Mouse (Mus musculus): ENCODE measurements around the gene Med15. TPM values are rescaled to one million over a fixed set of nuclear protein-coding genes. Genes with fewer than 3 reads are reported as not detected.

Med15 gene
- polyA plus RNA-seq (2014; fragmentation: Illumina TruSeq; extraction: RNeasy Lipid Tissue Mini Kit (QIAGEN cat#74804); ENCODE audit: low read depth, low replicate concordance), result 26.7 TPM

GRCm38 (mm10) chr16:17732841-17733340 lies at the start of gene Med15:
Med15 (minus strand) TSS chr16:17732891.

GRCm38 (mm10) chr16:17759344-17759773 lies 26.7 kb upstream of the Med15 start, which contains the start of gene Klhl22:
Klhl22 (plus strand) TSS chr16:17759618.

GRCm38 (mm10) chr16:17646310-17647114 lies 86.2 kb downstream of the Med15 start, which contains the start of gene Ccdc74a:
Ccdc74a (plus strand) TSS chr16:17646470.

GRCm38 (mm10) chr16:17619198-17620105 lies 113.2 kb downstream of the Med15 start, which contains the start of gene Smpd4:
Smpd4 (plus strand) TSS chr16:17619354.

Other genes with a start within 250 kb of the Med15 start
- gene Aifm3, start 243.3 kb downstream of the Med15 start, polyA plus RNA-seq (2014; fragmentation: Illumina TruSeq; extraction: RNeasy Lipid Tissue Mini Kit (QIAGEN cat#74804); ENCODE audit: low read depth, low replicate concordance), result not detected
- 38.3 TPM for gene Lztr1, start 224.2 kb downstream of the Med15 start, polyA plus RNA-seq (2014; fragmentation: Illumina TruSeq; extraction: RNeasy Lipid Tissue Mini Kit (QIAGEN cat#74804); ENCODE audit: low read depth, low replicate concordance)
- gene Thap7, start 201.8 kb downstream of the Med15 start, polyA plus RNA-seq (2014; fragmentation: Illumina TruSeq; extraction: RNeasy Lipid Tissue Mini Kit (QIAGEN cat#74804); ENCODE audit: low read depth, low replicate concordance), result 15.2 TPM
- not detected for gene Lrrc74b, start 171.6 kb downstream of the Med15 start, polyA plus RNA-seq (2014; fragmentation: Illumina TruSeq; extraction: RNeasy Lipid Tissue Mini Kit (QIAGEN cat#74804); ENCODE audit: low read depth, low replicate concordance)
- 2.9 TPM for gene P2rx6, start 171.0 kb downstream of the Med15 start, polyA plus RNA-seq (2014; fragmentation: Illumina TruSeq; extraction: RNeasy Lipid Tissue Mini Kit (QIAGEN cat#74804); ENCODE audit: low read depth, low replicate concordance)
- 2.7 TPM for gene Slc7a4, start 149.7 kb downstream of the Med15 start, polyA plus RNA-seq (2014; fragmentation: Illumina TruSeq; extraction: RNeasy Lipid Tissue Mini Kit (QIAGEN cat#74804); ENCODE audit: low read depth, low replicate concordance)
- 16.5 TPM for gene Smpd4, start 113.5 kb downstream of the Med15 start, polyA plus RNA-seq (2014; fragmentation: Illumina TruSeq; extraction: RNeasy Lipid Tissue Mini Kit (QIAGEN cat#74804); ENCODE audit: low read depth, low replicate concordance)
- 0.60 TPM for gene Ccdc74a, start 86.4 kb downstream of the Med15 start, polyA plus RNA-seq (2014; fragmentation: Illumina TruSeq; extraction: RNeasy Lipid Tissue Mini Kit (QIAGEN cat#74804); ENCODE audit: low read depth, low replicate concordance)
- gene Klhl22, start 26.7 kb upstream of the Med15 start, polyA plus RNA-seq (2014; fragmentation: Illumina TruSeq; extraction: RNeasy Lipid Tissue Mini Kit (QIAGEN cat#74804); ENCODE audit: low read depth, low replicate concordance), result 27.5 TPM
- gene Scarf2, start 64.4 kb upstream of the Med15 start, polyA plus RNA-seq (2014; fragmentation: Illumina TruSeq; extraction: RNeasy Lipid Tissue Mini Kit (QIAGEN cat#74804); ENCODE audit: low read depth, low replicate concordance), result 5.2 TPM
- not detected for gene B830017H08Rik, start 100.2 kb upstream of the Med15 start, polyA plus RNA-seq (2014; fragmentation: Illumina TruSeq; extraction: RNeasy Lipid Tissue Mini Kit (QIAGEN cat#74804); ENCODE audit: low read depth, low replicate concordance)
- gene Car15, start 105.5 kb upstream of the Med15 start, polyA plus RNA-seq (2014; fragmentation: Illumina TruSeq; extraction: RNeasy Lipid Tissue Mini Kit (QIAGEN cat#74804); ENCODE audit: low read depth, low replicate concordance), result 4.0 TPM
- 0.45 TPM for gene Gm20518, start 158.8 kb upstream of the Med15 start, polyA plus RNA-seq (2014; fragmentation: Illumina TruSeq; extraction: RNeasy Lipid Tissue Mini Kit (QIAGEN cat#74804); ENCODE audit: low read depth, low replicate concordance)
- gene Tssk1, start 161.3 kb upstream of the Med15 start, polyA plus RNA-seq (2014; fragmentation: Illumina TruSeq; extraction: RNeasy Lipid Tissue Mini Kit (QIAGEN cat#74804); ENCODE audit: low read depth, low replicate concordance), result 0.16 TPM
- gene Dgcr2, start 165.7 kb upstream of the Med15 start, polyA plus RNA-seq (2014; fragmentation: Illumina TruSeq; extraction: RNeasy Lipid Tissue Mini Kit (QIAGEN cat#74804); ENCODE audit: low read depth, low replicate concordance), result 39.0 TPM
- not detected for gene Tssk2, start 165.7 kb upstream of the Med15 start, polyA plus RNA-seq (2014; fragmentation: Illumina TruSeq; extraction: RNeasy Lipid Tissue Mini Kit (QIAGEN cat#74804); ENCODE audit: low read depth, low replicate concordance)
- 12.4 TPM for gene Ess2, start 178.5 kb upstream of the Med15 start, polyA plus RNA-seq (2014; fragmentation: Illumina TruSeq; extraction: RNeasy Lipid Tissue Mini Kit (QIAGEN cat#74804); ENCODE audit: low read depth, low replicate concordance)
- gene Gsc2, start 182.2 kb upstream of the Med15 start, polyA plus RNA-seq (2014; fragmentation: Illumina TruSeq; extraction: RNeasy Lipid Tissue Mini Kit (QIAGEN cat#74804); ENCODE audit: low read depth, low replicate concordance), result not detected
- gene Slc25a1, start 195.3 kb upstream of the Med15 start, polyA plus RNA-seq (2014; fragmentation: Illumina TruSeq; extraction: RNeasy Lipid Tissue Mini Kit (QIAGEN cat#74804); ENCODE audit: low read depth, low replicate concordance), result 10.5 TPM
- not detected for gene Vpreb2, start 247.5 kb upstream of the Med15 start, polyA plus RNA-seq (2014; fragmentation: Illumina TruSeq; extraction: RNeasy Lipid Tissue Mini Kit (QIAGEN cat#74804); ENCODE audit: low read depth, low replicate concordance)

All from heart, adult 10 weeks (tissue).